ENCODE assay signal across 16 mouse cellular contexts in the genomic region with DNA sequence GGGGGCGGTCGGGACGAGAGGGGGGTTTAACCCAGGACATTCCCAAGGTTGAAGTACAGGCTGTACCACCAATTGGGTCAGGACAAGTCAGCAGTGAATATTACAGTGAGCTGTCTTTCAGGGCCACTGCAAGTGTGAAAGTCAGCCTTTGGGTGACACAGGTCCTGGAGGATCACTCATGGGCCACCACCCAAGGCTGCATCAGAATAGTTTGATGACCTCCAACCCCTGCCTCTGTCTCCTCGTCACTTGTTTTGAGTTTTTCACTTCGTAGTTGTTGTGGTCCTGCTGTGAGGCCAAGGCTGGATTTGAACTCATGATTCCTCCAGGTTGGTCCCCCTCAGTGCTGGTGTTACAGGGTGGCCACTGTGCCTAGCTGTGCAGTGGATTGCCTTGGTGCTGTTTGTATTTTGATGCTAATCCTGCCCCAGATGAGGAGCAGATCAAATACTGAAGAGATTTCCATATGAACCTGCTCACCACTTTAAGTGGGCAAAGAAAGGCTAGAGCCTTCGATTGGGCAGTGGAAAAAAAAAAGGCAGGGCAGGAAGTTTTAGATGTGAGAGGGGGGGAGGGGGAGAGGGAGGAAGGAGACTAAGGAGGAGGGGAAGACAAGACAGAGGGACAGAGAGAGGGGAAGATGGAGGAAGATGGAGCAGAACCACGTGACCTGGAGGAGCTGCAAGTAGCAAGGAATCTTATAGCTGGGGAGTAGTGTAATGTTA. TPM values are rescaled to one million over a fixed set of nuclear protein-coding genes. Genes with fewer than 3 reads are reported as not detected.
"Had no signal": no experiment of that assay in that cellular context is flagged by ENCODE, and none has a peak within 500 bp of the region (broad histone marks: within the 10 kb centered on the region; RNA-seq: fewer than 3 reads in every experiment).

No protein-coding gene starts in this region.

- H3K27me3 ChIP-seq: liver, embryonic 13.5 days had no signal

- H3K27ac ChIP-seq: liver, embryonic 13.5 days had no signal

- H3K9ac ChIP-seq: liver, embryonic 13.5 days had no signal

- H3K9me3 ChIP-seq: liver, embryonic 13.5 days had no signal

- H3K36me3 ChIP-seq: liver, embryonic 13.5 days had no signal

- DNase-seq: kidney, postnatal 14 days; kidney, postnatal 4 days; liver, embryonic 13.5 days; lung, adult 2 months; lung, postnatal 14 days; lung, postnatal 4 days; midbrain, embryonic 14.5 days; thymus, adult 18-20 months; thymus, postnatal 36 days had no signal

- H3K4me3 ChIP-seq: liver, embryonic 13.5 days had no signal

- H3K4me1 ChIP-seq: liver, embryonic 13.5 days had no signal

RNA-seq across cellular contexts. Expression of gene Oas1d, which starts 6.0 kb away (rescaled TPM):
- total RNA-seq: layer of hippocampus, adult 18-20 months; layer of hippocampus, postnatal 14 days; left cerebral cortex, postnatal 25 days; liver, adult 2 months; megakaryocyte progenitor cell, adult 5-6 weeks; megakaryocyte-erythroid progenitor cell, adult 5-6 weeks had no signal

RNA-seq across cellular contexts. Expression of gene Oas1g, which starts 20.9 kb away (rescaled TPM):
- total RNA-seq: layer of hippocampus, adult 18-20 months; layer of hippocampus, postnatal 14 days; megakaryocyte-erythroid progenitor cell, adult 5-6 weeks had no signal

RNA-seq across cellular contexts. Expression of gene Oas1h, which starts 47.1 kb away (rescaled TPM):
- total RNA-seq: layer of hippocampus, adult 18-20 months; layer of hippocampus, postnatal 14 days; left cerebral cortex, postnatal 25 days; liver, adult 2 months; megakaryocyte progenitor cell, adult 5-6 weeks; megakaryocyte-erythroid progenitor cell, adult 5-6 weeks; midbrain, postnatal 0 days had no signal
